Mouse (Mus musculus): ENCODE data around the gene Rab35.

The Rab35 gene

DNA sequence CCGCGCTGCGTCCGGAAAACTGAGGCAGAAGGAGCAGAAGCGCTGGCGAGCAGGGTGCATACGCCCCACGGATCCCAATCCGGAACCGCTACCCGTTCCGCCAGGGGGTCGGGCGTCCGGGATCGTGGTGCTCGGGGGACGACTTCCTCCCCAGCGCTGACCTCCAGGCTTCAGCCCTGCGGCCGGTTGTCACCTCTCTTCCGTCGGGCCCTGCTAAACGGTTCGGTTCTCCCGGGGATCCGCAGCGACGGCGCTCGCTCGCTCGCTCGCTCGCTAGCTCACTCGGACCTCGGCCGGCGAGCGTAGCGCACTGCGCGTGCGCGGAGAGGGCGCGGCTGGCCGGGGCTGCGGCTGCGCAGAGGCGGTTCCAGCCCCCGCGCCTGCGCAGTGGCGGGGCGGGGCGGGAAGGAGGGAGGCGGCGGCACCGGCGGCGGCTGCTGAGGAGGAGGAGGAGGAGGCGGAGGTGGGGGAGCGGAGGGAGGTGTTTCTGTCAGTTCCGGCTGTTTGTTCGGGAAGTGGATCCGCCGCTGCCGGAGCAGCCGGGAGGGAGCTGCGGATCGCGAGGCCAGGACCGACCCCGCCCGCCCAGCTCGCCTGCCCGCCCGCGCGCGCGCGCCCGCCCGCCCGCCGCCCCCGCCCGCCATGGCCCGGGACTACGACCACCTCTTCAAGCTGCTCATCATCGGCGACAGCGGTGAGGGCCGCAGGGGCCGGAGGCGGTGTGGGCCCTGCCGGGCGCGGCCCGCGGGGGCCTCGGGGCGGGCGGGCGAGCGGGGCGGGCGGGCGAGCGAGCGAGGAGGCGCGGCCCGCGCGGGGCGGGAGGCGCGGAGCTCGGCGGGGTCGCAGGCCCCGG lies at the start of gene Rab35:
Gene Rab35 (plus strand): TSS at position 404 of the 853 bp plus-strand sequence.
- DNase-seq = peak; percentile 94

DNA sequence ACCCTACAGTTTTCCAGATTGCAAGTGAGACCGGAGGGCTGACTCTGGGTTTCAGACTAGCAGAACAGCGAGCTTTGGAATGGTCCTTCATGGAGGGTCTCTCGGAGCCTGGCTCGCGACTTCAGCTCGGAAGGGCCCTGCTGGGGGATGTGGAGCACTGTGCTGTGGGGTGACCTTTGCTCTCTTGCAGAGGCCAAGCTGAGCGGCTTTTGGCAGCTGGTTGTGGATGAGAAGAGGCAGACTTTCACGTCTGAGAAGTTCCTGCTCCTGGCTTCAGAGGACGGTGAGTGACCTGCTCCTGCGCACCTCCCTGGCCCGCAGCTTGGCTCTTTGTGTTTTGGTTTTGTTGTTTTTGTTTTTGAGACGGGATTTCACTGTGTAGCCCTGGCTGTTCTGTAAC lies 46.1 kb upstream of the Rab35 start:
- DNase-seq = no peak

DNA sequence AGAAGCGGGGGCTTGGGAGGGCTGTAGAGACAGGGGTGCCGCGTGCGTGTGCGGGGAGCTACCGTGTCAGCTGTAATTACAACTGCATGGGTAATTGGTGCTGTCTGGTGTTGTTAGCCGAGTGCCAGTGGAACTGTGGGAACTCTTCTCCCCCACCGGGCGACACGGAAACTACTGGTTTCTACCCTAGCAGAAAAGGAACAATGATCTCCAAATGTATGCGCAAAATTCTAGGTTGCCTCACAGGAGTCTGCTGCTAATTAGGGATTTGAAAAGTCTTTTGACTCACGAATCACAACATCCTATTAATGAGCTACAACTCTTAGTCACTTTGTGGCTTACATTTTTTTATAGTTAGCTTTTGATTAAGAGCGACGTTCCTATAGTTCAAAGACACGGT lies 45.5 kb upstream of the Rab35 start:
- DNase-seq = no peak

DNA sequence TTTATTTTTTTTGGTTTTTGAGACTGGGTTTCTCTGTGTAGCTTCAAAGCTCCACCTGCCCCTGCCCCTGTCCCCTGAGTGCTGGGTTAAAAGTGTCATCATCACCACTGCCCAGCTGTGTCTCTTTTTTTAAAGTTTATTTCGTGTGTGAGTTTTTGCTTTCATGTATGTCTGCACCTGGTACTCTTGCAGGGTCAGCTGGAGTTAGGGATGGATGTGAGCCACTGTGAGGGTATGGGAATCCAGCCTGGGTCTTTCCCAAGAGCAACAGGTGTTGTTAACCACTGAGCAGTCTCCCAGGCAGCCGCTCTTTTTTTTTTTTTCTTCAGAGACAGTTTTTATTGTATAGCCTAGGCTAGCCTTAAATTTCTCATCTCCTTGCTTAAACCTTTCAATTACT lies 44.9 kb upstream of the Rab35 start:
- no peak for DNase-seq

DNA sequence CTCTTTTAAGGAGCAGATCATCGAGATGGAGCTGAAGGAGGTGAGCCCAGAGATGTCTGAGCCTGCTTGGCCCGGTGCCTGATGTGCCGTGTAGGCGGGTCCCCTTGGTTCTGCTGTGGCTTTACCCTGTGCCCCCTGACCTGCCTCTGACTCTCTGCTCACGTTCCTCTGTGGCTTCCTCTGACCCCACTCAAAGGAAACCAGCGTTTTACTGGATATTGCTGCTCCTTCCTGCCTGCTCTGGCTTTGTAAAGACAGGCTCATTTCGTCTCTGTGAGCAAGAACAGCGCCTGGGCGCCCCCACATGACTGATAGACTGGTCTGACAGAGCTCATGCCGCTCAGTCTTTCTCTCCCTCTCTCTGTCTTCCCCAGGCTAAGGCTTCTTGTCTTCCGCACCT lies 40.7 kb upstream of the Rab35 start:
- no peak for DNase-seq

DNA sequence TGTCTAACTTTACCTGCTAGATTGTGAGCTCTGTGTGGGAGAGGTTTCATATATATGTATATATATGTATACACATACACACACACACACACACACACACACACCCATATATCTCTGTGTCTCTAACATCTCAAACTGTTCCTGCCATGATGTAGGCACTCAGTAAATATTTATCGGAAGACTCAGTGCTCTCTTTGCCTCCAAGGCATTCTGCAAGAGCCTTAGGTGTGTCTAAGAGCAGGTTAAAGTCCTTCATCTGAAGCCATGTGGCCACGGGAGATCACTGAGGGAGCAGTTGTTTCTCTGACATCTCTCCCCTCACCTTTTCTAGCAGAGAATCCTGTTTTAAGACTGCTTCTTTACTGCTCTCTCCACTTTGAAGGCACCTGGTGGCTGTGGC lies 40.2 kb upstream of the Rab35 start:
- DNase-seq = no peak

DNA sequence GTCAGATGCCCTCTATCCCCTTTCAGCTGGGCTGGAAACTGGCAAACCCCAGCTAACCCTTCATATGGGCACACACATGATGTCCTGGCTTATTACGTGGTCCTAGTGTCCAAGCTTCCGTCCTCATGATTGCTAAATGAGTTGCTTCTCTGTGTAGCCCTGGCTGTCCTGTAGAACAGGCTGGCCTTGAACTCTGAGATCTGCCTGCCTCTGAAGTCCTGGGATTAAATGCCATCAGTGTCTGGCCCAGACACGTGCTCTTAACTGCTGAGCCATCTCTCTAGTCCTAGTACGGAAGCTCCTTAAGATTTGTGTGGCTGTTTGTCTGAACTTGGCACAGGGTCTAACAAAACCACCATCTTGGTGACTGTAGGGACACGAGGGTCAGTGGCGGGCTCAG lies 28.1 kb upstream of the Rab35 start:
- DNase-seq = no peak

DNA sequence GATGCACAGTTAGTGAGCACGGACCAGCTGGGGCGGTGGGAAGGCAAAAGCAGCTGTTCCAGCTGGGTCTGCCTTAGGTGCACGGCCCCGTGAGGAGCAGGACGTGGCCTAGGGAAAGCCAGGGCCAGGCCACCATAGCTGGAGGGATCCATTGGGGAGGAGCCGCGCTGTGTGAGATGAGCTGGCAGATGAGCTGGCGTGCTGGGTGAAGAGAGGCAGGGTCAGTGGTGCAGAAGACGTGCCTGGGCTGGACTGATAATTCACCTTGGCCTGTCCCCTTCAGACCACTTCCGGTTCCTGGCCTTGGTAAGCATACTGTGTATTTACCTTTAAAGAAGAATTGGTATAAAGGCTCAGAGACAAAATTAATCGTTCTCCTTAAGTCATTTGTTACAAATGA lies 20.1 kb upstream of the Rab35 start:
- DNase-seq = no peak

DNA sequence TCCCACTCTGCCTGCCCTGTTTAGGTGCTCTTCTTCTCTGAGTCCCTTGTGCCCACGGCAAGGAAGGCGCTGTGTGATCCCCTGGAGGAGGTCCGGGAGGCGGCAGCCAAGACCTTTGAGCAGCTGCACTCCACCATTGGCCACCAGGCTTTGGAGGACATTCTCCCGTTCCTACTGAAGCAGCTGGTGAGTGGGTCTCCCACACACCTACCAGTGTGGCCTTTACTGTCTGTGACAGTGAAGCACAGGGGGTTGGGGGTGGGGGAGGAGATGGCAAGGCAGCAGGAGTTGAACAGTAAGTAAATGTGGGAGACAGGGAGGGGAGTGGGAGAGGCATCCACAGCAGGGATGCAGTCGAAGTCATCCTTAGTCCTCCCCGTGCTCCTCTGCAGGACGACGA lies 18.4 kb upstream of the Rab35 start:
- no peak for DNase-seq

DNA sequence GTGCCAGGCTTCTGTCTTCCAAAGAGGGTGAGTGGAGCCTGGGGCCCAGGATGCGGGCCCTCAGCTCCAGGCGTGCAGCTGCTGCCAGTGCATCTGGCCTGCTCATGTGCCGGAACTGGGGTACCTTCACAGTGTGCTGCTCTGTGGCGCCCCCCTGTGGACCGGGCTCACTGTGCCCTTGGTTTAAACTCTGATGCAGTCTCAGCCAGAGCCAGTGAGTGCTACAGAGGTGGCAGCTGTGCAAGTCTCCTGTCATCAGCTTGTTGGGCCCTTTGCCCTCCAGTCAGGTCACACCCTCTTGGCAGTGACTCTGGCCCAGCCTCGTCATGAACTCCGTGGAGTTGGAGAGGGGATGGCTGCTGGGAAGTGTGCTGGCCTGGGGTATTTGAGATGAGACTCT lies 16.8 kb upstream of the Rab35 start:
- peak; percentile 61 for DNase-seq

DNA sequence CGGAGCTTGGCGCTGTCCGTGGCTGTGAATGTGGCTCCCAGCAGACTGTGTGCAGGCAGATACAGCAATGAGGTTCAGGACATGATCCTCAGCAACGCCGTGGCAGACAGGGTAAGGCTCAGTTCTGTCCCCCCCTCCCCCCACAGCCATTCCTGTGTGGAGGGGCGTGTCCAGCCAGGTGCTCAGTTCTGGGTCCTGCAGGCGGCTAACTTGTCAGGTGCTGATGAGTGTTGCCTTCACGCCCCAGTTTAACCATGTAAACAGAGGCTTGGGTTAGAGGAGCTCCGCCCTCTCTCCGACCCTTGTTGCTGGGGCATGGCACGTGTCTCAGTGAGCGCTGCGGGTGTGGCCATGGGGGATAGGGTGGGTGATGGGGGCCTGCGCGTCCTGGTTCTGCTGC lies 12.0 kb upstream of the Rab35 start:
- DNase-seq = no peak

DNA sequence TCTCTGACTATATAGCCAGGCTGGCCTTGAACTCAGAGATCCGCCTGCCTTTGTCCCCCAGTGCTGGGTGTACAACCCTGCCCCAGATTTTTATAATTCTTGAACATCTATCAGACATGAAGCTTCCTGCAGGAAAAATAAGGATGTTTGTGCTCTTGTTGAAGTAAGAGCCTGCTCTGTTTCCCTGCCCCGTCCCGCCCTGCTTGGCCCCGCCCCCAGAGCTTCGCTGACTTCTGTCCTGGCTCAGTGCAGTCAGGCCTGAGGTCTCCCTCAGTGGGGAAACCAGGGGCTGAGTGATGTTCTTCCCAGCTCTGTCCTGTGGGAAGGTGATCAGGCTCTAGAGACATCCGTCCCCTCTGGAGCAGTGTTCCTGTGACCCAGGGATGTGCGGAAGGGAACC lies 9.0 kb upstream of the Rab35 start:
- no peak for DNase-seq

DNA sequence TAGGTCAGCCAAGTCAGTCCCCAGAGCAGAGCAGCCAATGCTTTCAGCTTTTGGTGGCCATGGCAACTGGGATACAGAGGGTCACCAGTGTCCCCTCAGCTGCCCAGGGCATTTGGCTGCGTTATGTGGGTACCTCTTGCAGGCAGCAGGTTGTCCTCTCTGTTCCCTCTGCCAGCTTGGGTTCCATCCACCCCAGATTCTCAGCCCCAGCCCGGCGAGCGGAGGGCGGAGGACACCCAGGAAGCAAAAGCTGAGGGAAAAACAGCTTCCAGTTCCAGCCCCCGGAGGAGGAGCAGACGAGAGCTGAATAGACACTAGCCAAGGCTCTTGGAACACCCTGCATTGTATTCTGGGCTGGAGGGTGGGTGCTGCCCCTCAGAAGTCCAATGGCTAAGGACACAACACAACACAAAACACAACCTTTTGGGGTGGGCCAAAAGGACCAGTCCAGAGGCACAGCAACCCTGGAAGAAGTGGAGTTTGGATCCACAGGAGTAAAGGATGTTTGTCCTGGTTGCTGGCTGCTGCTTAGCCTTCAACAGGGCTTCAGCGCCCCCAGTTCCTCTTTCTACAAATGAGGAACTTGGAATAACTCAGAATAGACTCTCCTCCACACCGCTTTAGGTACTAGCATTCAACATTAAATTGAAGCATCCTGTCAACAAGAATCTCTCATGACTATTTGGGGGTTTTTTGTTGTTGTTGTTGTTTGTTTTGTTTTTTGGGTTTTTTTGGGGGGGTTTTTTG lies 7.8 kb upstream of the Rab35 start:
- DNase-seq = peak; percentile 59

DNA sequence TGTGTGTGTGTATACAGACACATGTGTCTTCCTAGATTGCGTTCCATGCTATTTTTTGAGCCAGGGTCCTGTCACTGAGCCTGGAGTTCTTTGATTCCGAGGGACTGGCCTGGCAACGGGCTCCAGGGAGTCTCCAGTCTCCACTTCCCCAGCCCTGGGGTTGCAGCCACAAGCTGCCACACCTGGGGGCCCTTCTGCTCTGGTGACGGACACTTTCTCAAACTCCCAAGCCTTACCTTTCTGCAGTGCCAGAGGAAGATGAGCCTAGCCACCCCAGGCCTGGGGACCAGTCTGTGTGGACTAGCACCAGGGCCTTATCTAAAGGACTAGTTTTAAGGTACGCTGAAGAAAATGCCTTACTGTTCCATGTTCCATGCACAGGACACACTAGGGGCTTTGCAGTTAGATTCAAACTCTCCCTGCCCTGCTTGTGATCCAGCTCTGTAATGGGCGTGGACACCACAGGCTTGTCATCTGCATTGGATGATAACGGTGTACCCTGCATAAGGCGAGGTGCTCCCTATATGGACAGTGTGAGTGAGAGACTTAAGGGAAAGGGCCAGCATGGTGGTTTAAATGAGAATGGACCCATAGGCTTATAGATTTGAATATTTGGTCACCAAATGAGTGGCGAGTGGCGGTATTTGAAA lies 5.3 kb upstream of the Rab35 start:
- no peak for DNase-seq

DNA sequence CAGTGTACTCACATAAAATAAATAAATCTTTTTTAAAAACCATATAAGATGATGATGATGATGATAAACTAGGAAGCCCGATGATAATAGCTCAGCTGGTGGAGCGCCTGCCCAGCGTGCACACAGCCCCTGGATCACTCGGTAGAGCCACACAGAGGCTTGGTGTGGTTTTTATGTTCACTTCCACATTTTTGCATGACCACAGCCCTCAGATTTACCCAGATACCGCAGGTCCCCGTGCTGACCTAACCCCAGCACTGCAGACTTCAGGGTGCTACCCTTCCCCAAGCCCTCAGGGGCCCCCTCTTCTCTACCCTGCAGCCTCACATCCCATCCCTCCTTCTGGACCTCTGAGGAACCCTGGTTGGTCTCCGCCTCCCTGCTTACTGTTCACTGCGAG lies 3.6 kb upstream of the Rab35 start:
- no peak for DNase-seq

DNA sequence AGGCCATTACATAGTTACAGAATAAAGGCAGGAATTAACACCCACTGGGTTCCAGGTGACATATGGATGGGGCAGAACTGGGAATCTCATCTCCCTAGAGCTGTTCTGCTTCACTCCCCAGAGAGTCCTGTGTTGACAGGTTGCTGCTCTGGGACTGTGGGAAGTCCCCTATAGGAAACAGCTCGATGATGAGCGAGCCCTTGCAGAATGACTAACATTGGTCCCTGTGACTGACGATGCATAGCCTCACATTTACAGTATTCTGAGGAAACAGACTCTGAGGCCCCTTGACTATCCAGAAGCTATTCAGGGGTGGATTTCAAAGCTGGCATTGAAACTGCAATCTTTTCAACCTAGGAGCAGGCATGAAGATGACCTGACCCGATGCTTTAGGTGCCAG lies 2.0 kb upstream of the Rab35 start:
- DNase-seq = no peak

DNA sequence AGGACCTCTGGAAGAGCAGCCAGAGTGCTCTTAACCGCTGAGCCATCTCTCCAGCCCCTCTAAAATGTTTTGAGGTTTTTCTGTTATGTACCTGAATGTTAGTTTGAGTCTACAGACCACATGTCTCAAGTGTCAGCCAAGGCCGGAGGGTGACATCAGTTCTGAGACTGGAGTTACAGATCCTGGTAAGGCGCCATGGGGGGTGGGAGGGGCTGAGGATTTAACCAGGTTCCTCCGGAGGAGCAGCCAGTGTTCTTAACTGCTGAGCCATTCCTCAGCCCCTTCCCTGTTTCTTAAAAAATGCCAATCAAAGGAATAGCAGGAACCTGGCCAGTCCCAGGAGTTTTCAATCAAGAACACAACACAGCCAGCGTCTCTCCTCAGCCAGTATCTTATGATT lies 1.4 kb upstream of the Rab35 start:
- no peak for DNase-seq

DNA sequence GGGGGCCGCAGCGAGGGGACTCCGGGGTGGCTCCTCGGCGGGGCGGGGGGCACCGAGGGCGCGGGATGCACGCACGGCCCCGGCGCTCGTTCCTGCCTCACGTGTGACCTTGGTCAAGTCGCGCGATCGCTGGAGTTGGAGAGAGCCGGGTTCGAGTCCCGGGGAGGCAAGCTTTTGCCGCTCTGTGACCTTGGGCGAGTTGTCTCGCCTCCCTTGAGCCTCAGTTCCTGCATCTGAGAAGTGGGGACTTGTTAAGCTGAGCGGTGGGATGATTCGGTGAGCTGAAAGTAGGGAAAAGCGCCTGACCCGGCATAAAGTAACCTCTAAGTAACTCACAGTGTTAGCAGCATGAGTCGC lies 628 bp downstream of the Rab35 start:
- peak; percentile 20 for DNase-seq

DNA sequence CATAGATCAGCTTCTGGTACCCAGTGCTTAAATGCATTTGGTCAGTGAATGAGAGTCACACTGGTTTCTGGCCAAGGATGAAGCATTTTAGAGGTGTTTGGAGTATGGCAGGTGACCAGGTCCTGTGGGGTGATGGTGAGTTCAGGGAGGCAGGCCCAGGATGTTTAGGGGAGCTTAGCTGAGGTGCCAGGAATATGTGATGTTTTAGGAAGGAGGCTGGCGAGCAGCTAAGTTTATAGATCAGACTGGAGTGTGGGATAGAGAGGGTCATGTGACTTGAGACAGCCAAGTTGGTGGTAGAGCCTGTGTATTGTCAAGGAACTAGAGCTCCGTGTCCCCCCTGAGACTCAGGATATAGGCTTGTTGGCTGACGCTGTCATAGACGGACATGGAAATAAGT lies 1.4 kb downstream of the Rab35 start:
- DNase-seq = no peak

DNA sequence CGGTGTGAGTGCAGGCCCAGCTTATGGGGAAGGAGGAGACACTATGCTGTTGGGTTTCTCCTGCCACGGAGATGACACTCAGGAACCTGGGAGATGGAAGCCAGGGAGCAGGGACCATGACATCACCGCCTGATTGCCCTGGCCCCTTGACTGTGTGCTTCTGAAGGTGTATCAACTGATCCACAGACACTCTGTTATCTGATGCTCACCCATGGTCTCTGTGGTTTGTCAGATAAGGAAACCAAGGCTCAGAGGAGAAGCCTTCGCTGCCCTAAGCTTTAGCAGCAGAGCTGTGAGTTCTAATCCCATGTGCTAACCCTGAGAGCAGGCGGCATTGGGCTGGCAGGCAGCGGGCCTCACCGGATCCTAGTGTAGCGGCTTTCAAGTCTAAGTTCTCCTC lies 2.3 kb downstream of the Rab35 start:
- no peak for DNase-seq

DNA sequence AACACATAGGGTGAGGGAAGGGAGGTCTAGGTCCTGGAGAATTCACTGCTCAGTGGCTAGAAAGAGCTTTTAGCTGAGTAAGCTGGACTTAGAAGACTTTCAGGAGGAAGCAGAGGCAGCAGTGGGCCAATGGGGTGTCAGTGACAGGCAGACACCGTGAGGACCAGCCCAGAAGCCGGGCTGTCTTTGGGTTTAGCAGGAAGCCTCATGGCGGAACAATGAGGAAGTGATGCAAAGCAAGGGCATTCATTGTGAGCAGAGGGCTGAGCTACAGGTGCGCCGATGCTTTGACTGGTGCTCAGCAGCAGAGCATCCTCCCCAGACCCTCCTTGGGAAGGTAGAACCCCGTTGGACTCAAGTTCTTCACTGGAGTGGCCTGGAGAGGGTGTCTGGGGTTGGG lies 3.8 kb downstream of the Rab35 start:
- peak; percentile 46 for DNase-seq

DNA sequence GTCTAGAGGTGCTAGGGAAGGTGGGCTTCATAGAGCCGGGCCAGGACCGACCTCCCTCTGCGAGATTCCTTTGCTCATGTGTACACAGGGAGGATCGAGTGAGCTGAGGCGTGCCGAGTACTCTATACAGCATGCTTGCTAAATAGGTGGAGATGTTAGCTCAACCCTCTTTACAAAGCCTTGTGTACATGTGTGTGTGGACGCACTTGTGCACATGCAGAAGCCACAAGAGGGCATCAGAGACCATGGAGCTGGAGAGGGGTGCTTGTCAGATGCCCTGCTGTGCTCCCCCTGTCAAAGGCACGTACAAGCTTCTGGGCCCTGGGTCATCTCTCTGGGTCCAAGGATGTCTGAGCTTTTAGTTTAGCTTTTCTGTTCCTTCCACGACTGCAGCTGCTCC lies 12.5 kb downstream of the Rab35 start:
- peak; percentile 14 for DNase-seq

DNA sequence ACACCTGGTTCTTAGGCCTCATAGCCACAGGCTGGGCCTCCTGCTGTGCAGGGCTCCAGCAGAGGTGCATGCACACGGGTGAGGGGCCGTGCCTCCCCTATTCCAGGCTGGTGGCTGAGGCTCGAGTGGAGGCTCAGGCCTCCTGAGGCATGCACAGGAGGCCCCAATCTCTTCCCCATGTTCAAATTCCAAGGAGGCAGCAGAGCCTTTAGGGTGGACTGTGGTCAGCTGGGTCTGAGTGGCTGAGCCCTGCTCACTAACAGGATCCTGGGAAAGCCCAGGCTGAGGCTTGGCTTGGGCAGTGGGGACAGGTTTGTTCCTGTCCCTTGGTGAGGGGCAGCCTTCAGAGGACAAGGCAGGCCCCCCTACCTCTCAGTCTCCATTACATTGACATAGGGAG lies 17.2 kb downstream of the Rab35 start:
- no peak for DNase-seq

DNA sequence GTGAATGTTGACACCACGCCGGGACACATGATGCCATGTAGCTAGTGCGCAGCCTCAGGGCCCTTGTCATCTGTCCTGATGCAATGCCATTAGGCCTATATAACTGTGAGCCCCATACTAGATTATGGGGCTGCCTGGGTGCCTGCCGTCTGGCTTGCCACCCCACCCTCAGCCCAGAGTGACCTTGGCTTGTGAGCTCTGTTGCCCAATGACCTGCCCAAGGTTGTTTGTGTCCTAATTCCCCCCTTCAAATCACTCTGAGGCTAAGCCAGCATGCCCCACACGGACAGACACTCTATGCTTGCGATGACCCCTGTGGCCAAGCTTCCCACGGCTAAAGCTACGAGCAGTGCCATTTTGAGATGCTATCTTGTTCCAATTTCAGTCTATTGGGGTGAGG lies 18.0 kb downstream of the Rab35 start:
- no peak for DNase-seq
